Mouse (Mus musculus) thymus, adult 2 months (tissue): ENCODE results near the gene Hist1h2be. TPM values are rescaled to one million over a fixed set of nuclear protein-coding genes. Genes with fewer than 3 reads are reported as not detected.
"Not testable (repeated sequence)": the region's sequence is repeated elsewhere in the genome, so short reads cannot be mapped to it uniquely, and the experiment has no call there.

Experiments
- DNase-seq: peaks from one replicate; pipeline ENCODE4 v3.0.0; 2021
- H3K27ac ChIP-seq: fragments of 200-500 bp; 2 replicates; pipeline ENCODE4 v1.5.1; 2012; ENCODE audit warnings: low read length, control low read depth; ENCODE audit not compliant: control insufficient read depth, insufficient read depth
- H3K27me3 ChIP-seq: fragments of 200-500 bp; 2 replicates; pipeline ENCODE4 v1.6.1; 2012; ENCODE audit warnings: mild to moderate bottlenecking, low read length, moderate library complexity, mixed read lengths; ENCODE audit not compliant: control insufficient read depth, insufficient read depth
- H3K36me3 ChIP-seq: fragments of 200-500 bp; 2 replicates; pipeline ENCODE4 v1.6.1; 2012; ENCODE audit warnings: mild to moderate bottlenecking, low read length, moderate library complexity; ENCODE audit not compliant: control insufficient read depth, insufficient read depth
- H3K4me1 ChIP-seq: fragments of 200-500 bp; replicated peaks from 2 replicates; pipeline ENCODE4 v1.6.1; 2012; ENCODE audit warnings: low read length; ENCODE audit not compliant: control insufficient read depth, insufficient read depth
- H3K4me3 ChIP-seq: fragments of 200-500 bp; 2 replicates; pipeline ENCODE4 v1.5.1; 2012; ENCODE audit warnings: mild to moderate bottlenecking, low read length, control low read depth, moderate library complexity; ENCODE audit not compliant: control insufficient read depth, insufficient read depth
- CTCF ChIP-seq: fragments of 200-500 bp; IDR thresholded peaks from 2 replicates; pipeline ENCODE4 v1.5.1; 2012; ENCODE audit warnings: mild to moderate bottlenecking, control low read depth, low read length, moderate library complexity, borderline replicate concordance; ENCODE audit not compliant: control insufficient read depth, poor library complexity, insufficient read depth; ENCODE audit errors: extremely low read depth
- POLR2A ChIP-seq: fragments of 200-500 bp; IDR thresholded peaks from 2 replicates; pipeline ENCODE4 v1.6.1; 2012; ENCODE audit warnings: mild to moderate bottlenecking, low read length, control low read depth, moderate library complexity; ENCODE audit not compliant: control insufficient read depth, poor library complexity, insufficient read depth; ENCODE audit errors: extremely low read depth
- WGBS: fragments of 180-500 bp; shearing (Covaris S2); methylation state at CpG from one replicate; pipeline ENCODE4 v1.1.7; 2018; 5-methylcytosine and 5-hydroxymethylcytosine counted together
- polyA plus RNA-seq: library from polyadenylated mRNA; depleted of rRNA; stranded (reverse); fragments of >200 nt; gene quantifications from 2 replicates; pipeline ENCODE4 v1.2.3, GENCODE M21; 2012

The Hist1h2be gene
- polyA plus RNA-seq, 1 experiment = 14.4 TPM

DNA sequence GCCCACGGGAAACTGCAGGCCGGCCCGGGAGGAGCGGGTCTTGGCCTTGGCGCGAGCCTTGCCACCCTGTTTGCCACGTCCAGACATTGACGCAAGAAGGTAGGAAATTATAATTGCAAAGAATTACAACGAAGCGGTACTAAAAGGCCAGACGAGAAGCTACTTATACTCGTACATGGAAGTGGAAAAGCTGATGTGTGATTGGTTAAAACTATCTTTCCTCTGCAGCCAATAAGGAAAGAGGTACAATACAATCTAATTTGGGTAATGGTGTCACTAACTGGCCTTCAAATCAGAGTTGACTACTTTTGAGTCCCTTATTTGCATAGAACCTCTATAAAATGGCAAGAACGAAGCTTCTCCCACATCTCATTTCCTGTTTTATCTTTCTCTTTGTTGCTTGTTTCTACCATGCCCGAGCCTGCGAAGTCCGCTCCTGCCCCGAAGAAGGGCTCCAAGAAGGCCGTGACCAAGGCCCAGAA lies 49.9 kb downstream of the Hist1h2be start, which contains the start of the genes Hist1h2ae and Hist1h2bg:
TSS of gene Hist1h2ae (minus strand) at position 199 of the 482 bp plus-strand sequence.
TSS of gene Hist1h2bg (plus strand) at position 375 of the 482 bp plus-strand sequence.
- Histone ChIP-seq H3K27ac (peak within 1 kb of the TSS; percentile 100), H3K27me3 (no peaks in the 10 kb centered on the region), H3K4me1 (peaks cover 3% of the 10 kb centered on the region), H3K36me3 (no peaks in the 10 kb centered on the region), H3K4me3 (peak within 1 kb of the TSS; percentile 94)
- DNase-seq = peak; percentile 76
- WGBS = under 1% methylated on average over 18 of the region's 18 CpGs
- TF ChIP-seq POLR2A (no peak), CTCF (no peak)

DNA sequence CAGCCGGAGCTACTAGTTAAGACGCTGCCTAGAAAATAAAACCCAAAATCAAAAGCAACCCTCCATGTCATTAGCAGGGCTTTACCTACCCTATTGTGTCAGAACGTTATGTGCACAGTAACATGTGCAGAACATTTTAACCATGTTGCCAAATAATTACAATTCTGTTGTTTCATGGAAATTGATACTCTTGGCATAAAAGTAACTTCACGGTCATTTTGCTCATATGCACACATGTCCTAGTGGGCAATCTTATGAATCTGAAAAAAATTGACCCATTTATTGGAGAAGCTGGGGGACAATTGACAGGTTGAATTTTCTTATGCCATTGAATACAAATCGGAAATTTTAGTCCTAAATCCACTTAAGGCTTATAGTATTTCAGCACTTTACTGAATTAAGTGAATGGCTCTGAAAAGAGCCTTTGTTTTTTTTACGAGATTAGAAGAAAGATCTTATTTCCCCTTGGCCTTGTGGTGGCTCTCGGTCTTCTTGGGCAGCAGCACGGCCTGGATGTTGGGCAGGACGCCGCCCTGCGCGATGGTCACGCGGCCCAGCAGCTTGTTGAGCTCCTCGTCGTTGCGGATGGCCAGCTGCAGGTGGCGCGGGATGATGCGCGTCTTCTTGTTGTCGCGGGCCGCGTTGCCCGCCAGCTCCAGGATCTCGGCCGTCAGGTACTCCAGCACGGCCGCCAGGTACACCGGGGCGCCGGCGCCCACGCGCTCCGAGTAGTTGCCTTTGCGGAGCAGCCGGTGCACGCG lies 50.5 kb downstream of the Hist1h2be start:
- Histone ChIP-seq H3K27ac (peak overlapping the region; percentile 100), H3K4me3 (peak overlapping the region; percentile 94)
- H3K4me1 ChIP-seq, H3K27me3 ChIP-seq, H3K36me3 ChIP-seq, DNase-seq: not testable (repeated sequence)
- WGBS = 4% methylated on average over 27 of the region's 41 CpGs

DNA sequence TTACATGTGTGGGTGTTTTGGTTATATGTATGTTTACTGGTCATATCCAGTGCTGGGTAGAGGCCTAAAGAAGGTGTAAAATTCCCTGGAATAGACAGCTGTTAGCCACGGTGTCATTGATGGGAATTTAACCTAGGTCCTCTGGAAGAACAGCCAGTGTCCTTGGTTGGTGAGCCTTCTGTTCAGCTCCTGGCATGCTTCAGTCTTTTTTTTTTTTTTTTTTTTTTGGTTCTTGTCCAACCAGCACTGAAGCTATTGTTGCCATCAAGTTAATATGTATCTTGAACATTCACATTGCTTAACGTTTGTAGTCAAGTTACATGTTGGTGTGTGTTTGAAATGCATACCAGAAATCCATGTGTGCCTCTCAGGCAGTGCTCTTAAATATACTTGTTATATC lies 56.4 kb downstream of the Hist1h2be start:
- Histone ChIP-seq H3K36me3 (no peaks in the 10 kb centered on the region), H3K27ac (no peak overlapping the region), H3K4me3 (no peak overlapping the region), H3K27me3 (no peaks in the 10 kb centered on the region), H3K4me1 (no peaks in the 10 kb centered on the region)
- 93% methylated on average over 2 of the region's 2 CpGs for WGBS
- no peak for TF ChIP-seq POLR2A
- TF ChIP-seq CTCF = no peak
- DNase-seq = no peak

DNA sequence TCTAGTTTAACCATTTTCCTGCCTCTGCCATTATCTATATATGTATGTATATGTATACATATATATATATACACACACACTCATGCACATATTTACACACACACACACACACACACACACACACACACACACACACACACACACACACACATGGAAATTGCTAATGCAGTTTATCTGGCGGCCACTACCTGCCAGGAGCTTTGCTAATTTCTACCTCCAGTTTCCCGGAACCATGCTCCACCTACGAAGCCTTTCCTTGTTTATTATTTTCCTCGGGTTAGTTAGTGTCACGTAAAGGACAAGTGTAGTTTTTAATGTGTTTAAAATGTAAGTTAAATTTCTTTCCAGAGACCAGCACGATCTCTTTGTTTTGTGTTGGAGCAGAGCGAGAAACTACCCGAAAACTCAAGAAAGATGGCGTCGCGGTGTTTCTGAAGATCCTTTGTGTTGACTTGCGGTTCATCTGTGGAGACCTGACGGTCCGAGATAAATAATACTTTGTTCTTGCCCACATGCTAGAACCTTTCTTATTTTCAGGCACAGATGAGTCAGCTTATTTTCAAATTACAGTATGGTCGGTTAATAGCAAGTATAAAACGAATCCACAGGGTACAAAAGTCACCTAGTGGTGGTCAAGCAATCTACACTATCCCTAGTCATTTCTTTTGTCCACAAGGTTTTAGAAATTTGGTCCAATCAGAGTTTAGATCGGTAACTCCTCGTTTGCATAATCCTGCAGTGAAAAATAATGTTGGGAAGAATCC lies 58.0 kb downstream of the Hist1h2be start:
- WGBS = 3% methylated on average over 18 of the region's 18 CpGs
- H3K27me3 ChIP-seq = no peaks in the 10 kb centered on the region
- no peak overlapping the region for H3K4me3 ChIP-seq
- DNase-seq = no peak
- H3K4me1 ChIP-seq = no peaks in the 10 kb centered on the region
- peak overlapping the region; percentile 79 for H3K27ac ChIP-seq
- TF ChIP-seq CTCF = no peak
- no peak for TF ChIP-seq POLR2A
- H3K36me3 ChIP-seq = no peaks in the 10 kb centered on the region

DNA sequence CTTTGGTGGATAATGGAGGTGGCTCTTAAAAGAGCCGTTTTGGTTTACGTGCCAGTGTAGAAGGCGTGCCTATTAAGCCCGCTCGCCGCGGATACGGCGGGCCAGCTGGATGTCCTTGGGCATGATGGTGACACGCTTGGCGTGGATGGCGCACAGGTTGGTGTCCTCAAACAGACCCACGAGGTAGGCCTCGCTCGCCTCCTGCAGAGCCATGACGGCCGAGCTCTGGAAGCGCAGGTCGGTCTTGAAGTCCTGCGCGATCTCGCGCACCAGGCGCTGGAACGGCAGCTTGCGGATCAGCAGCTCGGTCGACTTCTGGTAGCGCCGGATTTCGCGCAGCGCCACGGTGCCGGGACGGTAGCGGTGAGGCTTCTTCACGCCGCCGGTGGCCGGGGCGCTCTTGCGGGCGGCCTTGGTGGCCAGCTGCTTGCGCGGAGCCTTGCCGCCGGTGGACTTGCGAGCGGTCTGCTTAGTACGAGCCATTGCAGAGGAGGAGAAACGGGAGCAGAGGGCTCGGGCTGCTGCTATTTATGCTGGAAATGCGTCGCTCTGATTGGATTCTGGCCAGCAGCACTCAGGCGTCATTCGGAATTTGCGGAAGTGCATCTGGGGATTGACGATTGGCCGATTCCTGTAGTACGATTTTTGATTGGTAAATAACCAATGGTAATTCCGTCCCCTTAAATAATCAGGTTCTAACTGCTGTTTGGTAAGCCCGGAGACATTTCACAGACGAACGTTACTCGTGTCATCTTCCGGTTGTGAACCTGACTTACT lies 58.9 kb downstream of the Hist1h2be start, which contains the start of gene Hist1h3e:
TSS of gene Hist1h3e (minus strand) at position 487 of the 777 bp plus-strand sequence.
- peak; percentile 88 for DNase-seq
- H3K36me3 ChIP-seq, H3K27me3 ChIP-seq, H3K4me1 ChIP-seq: not testable (repeated sequence)
- TF ChIP-seq POLR2A = peak; percentile 91
- under 1% methylated on average over 62 of the region's 67 CpGs for WGBS
- peak within 1 kb of the TSS; percentile 79 for H3K27ac ChIP-seq
- peak within 1 kb of the TSS; percentile 52 for H3K4me3 ChIP-seq

DNA sequence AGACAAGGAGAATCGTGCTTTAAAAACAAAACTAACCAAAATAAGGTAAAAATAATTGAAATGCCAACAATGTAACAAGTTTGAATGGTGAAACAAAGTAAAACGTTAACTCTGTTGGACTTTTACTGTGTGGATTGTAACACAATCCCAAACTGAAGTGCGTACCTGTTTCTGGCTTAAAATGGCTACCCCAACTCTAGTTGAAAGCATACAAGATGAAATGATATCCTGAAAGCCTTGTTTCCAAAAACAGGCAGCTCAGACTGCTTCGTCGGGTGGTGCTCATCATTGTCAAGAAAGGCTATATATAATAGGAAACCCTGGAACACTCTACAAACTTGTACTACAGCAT lies 59.4 kb downstream of the Hist1h2be start:
- not testable (repeated sequence) for H3K4me1 ChIP-seq, H3K36me3 ChIP-seq, DNase-seq, H3K27me3 ChIP-seq
- peak overlapping the region; percentile 50; the same call in 1 of the 2 replicates for H3K27ac ChIP-seq
- 0% methylated on average over 2 of the region's 5 CpGs for WGBS
- H3K4me3 ChIP-seq = 0 out of 2 replicates have a peak overlapping the region, but pooled peaks have one; percentile 52

DNA sequence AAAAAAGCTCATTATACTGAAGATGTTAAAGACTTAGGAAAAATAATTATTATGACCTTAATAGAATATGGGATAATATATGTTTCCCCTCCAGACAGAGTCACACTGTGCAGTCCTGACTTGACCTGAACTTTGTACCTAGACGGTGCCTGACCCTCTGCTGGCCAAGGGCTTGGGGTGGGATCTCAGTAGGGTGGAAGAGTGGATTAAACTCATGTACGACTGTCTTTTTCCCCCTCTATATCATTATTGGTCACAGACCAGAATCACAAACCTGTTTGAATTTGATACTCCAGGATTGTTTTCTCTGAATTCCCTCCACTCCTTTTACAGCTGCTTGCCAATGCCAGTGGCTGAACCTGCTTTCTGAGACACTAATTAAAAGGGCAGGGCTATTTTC lies 60.2 kb downstream of the Hist1h2be start:
- 65% methylated on average over 2 of the region's 2 CpGs for WGBS
- not testable (repeated sequence) for H3K4me1 ChIP-seq, H3K36me3 ChIP-seq, DNase-seq, H3K27ac ChIP-seq, H3K27me3 ChIP-seq, H3K4me3 ChIP-seq
